Mouse (Mus musculus): ENCODE measurements around the gene Atp2b4. TPM values are rescaled to one million over a fixed set of nuclear protein-coding genes. Genes with fewer than 3 reads are reported as not detected.
A peak's percentile ranks its signal among the peaks of the same experiment; 100 is the strongest.
"Not testable (repeated sequence)": the region's sequence is repeated elsewhere in the genome, so short reads cannot be mapped to it uniquely, and the experiment has no call there.

The Atp2b4 gene
- total RNA-seq, 4 experiments from 2014 or later, result 85.7 to 102 (median 91.8) TPM

DNA sequence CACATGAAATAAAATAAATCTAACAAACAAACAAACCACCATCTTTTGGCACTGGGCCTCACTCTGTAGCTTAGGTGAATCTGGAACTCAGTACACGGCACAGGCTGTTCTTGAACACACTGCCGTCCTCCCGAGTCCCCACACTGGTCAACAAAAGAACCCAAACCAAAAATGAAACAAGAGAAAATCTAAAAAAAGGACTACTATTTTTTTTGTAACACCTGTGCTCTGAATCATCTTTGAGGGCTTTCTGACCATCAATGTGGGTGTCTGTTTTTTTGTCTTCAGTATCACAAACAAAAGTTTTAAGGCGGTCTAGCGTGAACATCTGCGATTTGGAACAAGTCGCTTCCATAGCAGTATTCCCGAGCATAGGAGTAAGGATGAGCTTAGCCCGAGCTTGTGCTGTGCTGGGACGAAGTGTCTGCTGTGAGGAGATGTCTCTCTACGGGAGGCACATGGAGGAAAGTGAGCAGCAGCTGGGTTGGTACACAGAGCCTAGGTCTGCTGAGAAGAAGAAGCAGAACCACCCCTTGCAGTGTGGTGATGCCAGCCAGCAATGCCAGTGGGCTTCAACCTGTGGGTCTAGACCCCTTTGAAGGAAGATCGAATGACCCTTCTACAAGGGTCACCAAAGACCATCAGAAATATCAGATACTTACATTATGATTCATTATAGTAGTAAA lies 102.8 kb downstream of the Atp2b4 start:
- DNase-seq (ENCODE audit: low spot score in 2 of 2), result no peak

DNA sequence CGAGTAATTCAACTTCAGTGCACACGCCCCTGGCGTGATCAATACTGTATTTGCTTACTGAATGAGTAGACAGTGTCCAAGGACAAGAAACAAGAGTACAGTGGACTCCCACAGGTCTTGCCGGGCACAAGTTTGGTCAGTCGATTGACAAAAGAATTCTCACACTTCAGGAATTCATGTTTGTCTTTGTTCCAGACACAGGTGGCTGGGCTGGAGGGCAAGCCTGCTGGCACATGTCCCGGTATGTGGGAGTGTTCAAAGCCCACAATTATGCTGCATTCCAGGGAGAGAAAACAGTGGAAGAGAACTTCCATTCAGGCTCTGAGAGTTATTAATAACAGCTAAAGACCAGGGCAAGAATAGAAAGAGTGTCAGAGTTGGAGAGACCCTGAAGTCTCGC lies 104.9 kb downstream of the Atp2b4 start:
- DNase-seq (ENCODE audit: low spot score in 2 of 2), result peak in 1 of 2 experiments; percentile 10

DNA sequence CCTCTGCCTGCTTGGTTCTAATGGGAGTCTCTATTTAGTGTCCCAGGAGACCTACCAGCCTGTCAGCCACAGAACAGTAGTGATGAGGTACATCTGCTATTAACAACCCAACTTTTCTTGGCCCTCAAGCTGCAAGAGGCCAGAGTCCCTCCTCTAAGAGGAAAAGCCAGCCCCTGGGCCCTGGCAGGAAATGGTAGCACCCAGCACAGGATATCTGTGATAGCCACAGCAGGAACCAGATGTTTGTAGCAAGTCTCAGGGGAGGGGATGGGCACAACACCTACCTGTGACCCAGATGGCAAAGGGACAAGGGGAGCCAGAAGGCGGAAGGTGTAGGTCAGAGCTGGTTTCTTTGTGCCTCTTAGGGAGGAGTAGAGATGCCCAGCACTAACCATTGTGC lies 106.0 kb downstream of the Atp2b4 start:
- DNase-seq (ENCODE audit: low spot score in 2 of 2), result no peak

DNA sequence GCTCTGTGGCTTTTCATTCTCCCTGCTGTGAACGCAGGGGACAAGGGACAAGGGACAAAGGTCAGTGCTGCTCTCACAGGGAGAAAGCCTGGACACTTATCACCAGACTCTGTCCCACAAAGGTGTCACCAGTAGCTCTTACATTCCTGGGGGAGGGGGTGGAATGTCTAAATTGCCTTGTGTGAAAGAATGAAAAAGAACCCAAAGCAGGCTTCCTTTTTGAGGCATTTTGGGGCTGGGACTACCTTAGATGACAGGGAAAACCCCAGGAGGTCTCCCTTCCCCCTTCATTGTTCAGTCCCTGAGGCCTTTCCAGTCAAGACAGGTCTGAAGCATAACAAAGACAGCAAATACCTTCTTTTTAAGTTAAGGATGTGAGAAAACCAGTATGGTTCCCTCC lies 106.5 kb downstream of the Atp2b4 start:
- DNase-seq (ENCODE audit: low spot score in 2 of 2), result no peak

DNA sequence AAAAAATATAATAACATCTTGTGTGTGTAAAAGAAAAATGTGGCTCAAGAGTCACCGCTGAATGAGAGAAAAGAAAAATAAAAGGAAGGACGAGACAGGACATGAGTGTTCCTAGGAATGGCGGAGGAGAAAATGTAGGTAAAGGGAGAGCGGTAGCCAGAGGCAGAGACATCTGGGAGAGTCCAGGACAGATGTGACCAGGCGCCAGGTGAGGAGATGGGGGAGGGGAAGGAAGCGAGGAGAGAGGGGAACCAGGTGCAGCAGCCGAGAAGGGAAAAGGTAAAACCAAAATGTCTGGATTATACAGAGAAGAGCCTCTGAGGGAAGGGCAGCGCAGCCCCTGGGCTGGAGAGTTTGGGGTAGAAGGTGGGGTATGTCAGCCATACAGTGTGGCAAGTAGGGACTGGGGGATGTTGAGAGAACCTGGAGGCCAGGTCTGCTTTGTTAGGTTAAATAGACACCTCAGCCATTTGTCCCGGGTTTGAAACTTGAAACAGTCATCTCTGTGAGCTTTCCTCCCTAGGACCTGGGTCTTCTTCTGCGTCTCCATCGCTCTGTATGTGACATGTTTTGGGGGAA lies 107.2 kb downstream of the Atp2b4 start:
- no peak for DNase-seq (ENCODE audit: low spot score in 2 of 2)

DNA sequence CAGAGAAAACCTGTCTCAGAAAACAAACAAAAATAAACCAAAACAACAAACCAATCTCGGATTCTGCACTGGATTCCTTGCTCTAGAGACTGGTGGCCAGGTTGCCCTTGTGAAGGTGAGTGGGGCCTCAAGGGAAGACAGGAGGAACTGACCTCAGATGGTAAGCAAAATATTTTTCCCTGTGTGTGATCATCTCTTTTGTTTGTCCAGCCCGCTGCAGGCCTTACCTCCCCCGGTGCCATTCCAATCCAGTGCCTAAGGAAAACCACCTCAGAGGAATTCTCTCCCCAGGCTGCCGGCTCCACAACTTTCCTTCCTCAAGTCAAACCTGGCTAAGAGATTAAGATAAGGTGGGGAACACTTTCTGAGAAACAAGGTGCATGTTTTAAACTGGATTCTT lies 108.6 kb downstream of the Atp2b4 start:
- DNase-seq (ENCODE audit: low spot score in 2 of 2), result no peak

DNA sequence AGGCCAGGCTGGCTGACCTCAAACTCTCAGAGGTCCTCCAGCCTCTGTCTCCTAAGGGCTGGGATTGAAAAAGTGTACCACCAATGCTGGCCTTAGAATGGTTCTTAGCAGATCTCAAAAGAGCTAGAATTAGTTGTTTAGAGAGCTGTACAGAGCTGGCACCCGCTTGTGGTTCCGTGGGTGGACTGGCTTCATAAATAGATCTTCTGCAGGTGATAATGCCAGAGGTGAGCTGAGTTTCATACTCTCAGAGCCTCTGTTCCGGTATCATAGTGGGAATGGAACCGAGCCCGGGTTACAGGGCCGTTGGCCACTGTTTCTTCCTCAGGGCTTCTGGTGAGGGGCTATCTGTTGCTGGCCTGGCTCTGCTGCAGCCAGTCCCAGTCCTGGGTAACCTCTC lies 109.8 kb downstream of the Atp2b4 start:
- no peak for DNase-seq (ENCODE audit: low spot score in 2 of 2)

DNA sequence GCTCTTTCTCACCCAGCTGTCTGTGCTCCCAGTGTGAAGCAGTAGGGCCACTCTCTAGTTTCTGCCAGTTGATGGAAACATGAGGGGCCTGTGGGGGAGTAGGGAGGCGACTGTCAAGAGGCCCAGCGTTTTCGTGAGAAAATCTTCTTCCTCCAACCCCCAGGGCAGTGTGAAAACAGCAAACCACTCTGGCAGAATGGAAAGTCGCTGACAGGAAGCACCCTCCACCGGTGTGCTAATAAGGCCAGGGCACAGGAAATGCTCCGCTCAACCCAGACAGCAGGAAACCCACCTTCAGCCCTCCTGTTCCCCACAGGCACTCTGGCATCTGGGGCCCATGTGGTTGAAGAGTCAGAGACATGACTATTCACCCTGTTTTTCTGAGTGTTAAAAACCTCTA lies 110.9 kb downstream of the Atp2b4 start, which contains the start of gene Lax1:
Gene Lax1 (minus strand): TSS at position 212 of the 400 bp plus-strand sequence.
- DNase-seq (ENCODE audit: low spot score in 2 of 2), result no peak

DNA sequence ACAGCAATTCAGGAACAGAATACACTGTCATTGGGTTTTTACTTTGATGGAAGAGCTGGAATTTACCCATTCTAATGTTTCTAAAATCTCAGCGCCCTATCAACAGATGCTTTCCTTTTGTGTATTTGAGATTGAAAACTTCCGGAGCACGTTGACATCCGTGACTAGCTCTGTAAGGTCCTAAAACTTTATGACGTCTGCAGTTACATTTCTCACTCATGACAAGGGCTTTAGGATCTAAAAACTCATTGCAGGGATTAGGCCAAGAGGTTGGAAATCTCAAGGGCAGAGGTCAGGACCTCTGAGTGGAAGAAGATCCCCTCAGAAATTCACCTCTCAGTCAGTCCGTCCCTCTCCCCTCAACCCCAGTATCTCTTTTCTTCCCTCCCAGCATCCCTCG lies 112.5 kb downstream of the Atp2b4 start:
- no peak for DNase-seq (ENCODE audit: low spot score in 2 of 2)

DNA sequence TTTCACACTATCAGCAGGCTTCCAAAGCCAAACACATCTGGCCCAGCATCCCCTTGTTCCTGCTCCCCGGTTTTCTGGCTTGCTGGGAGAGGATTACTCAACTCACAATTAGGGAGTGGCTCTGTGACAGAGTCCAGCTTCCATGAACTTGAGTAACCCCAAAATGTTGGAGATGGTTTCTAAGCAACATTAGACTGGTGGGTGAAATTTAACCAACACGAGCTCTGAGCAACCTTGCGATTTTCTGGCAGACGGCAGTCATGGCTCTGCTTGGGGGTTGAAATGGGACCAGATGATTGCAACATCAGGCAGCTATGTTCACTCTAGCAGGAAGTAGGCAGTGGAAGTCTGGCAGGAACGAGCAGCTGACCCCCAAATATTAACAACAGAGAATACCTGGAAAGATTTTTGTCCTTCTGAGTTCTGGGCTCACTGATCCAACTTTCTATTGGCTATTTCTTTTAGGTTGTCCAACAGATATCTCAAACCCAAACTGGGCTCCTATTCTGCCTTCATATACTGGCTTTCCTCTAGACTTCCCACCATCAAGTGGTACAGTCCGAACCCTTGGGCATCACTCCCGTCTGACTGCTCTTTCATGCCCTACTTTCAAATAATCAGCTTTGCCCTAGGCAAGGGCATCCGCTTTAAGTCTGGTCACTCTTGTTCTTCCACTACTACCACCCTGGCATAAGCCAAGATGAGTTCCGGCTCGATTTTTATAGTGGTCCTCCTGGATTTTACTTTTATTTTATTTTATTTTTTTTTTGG lies 114.9 kb downstream of the Atp2b4 start:
- peak; percentile 19 to 24 for DNase-seq (ENCODE audit: low spot score in 2 of 2)

DNA sequence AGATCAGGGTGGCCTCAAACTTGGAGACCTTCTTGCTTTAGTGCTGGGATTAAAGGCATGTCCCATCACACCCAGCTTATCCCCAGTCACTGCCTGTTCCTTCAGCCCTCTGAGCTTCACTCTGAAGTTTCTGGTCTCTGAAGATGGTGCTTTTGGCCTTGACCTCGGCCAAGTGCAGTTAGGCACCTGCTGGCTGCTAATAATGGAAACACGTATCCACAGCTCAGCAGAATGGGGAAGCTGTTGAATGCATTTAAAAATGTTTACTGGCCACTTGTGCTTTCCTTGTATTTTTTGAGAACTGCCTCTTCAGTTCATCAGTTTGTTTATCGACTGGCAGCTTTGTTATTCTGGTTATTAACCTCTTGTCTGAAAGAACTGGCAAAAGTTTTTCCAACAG lies 129.0 kb downstream of the Atp2b4 start:
- no peak for DNase-seq (ENCODE audit: low spot score in 2 of 2)

DNA sequence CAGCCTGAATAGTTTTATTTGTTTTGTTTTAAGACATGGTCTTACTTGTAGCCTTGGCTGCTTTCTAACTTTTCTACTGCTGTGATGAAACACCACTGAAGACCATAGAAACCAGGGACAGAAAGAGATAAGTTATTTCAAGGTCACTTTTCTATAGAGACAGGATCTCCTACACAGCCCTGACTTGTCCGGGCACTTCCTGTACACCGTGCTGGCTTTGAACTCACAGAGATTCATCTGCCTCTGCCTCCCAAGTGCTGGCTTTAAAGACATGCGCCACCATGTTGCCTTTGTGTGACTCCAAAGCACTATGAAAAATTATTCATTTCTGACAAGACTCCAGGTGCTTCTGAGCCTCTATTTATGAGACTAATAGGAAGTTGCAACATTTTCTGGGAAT lies 129.6 kb downstream of the Atp2b4 start:
- no peak for DNase-seq (ENCODE audit: low spot score in 2 of 2)

DNA sequence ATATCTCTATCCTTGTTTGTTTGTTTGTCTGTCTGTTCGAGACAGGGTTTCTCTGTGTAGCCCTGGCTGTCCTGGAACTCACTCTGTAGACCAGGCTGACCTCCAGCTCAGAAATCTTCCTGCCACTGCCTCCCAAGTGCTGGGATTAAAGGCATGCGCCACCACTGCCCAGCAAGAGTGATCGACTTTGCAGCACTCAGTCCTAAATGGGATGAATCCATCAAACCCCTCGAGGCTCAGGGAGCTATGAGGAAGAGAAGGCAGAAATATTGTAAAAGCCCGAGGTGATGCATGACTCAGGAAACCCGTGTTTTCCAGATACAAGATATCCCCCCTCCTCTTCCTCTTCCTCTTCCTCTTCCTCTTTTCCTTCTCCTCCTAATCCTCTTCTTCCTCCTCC lies 130.1 kb downstream of the Atp2b4 start:
- no peak for DNase-seq (ENCODE audit: low spot score in 2 of 2)

DNA sequence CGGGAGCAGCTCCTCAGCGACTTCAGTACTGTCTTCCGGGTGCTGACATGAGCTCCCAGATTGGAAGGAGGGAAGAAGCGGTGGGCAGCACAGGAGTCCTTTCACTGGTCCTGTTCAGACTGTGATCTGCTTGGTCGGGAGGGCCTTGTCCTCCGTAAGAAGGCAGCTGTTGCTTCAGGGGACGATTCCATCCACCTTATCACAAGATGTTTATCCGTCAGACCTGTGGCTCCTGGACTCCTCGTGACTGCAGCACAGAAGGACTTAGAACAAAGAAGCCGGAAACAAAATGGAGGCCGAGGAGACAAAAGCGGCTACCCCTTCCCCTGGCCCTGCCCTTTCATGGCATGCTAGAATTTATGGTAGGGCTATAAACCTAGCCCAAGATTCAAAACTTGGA lies 130.7 kb downstream of the Atp2b4 start:
- no peak for DNase-seq (ENCODE audit: low spot score in 2 of 2)

DNA sequence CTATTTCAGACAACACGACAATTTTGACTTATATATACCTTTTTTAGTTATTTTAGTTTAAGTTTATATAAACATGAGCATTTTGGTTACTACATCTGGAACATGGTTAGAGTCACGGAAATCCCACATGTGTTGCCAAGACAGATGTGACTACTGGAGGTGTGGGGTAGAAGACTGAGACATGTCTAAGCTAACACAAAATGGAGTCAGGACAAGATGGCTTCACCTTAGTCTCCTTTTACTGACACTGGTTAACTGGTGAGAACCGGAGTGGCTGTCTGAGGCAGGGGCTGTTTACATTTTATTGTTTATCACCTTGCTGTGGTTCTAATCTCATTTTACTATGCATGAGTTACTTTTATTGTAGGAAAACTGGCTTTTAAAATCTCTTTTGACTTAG lies 132.2 kb downstream of the Atp2b4 start:
- DNase-seq (ENCODE audit: low spot score in 2 of 2), result no peak

DNA sequence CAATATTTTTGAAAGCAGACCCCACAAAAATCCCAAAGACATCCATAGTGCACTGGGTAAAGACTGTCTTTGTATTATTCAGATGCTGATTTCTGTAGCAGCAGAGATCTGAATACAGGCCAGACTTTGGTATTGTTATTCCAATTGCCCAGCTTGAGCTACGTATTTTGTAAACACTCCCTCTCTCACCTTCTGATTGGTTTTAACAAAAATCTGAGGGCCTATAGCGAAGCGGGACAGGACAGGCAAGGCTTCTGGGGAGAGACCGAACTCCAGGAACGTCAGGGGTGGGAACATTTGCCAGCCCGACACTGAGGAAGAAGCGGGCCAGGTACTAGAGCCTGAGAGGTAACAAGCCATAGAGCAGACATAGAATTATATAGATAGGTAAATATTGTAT lies 133.1 kb downstream of the Atp2b4 start:
- DNase-seq (ENCODE audit: low spot score in 2 of 2), result no peak

DNA sequence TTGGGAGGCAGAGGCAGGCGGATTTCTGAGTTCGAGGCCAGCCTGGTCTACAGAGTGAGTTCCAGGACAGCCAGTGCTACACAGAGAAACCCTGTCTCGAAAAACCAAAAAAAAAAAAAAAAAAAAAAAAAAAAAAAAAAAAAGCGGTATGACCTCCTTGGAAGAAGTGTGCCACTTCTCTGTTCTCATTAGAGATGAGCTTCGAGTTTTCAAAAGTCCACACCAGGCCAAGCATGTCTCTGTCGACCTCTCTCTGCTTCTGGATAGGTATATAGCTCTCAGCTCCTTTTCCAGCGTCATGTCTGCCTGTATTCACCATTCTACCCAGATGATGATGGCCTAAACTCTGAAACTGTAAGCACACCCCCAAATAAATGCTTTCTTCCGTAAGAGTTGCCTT lies 135.1 kb downstream of the Atp2b4 start:
- DNase-seq (ENCODE audit: low spot score in 2 of 2), result not testable (repeated sequence)

DNA sequence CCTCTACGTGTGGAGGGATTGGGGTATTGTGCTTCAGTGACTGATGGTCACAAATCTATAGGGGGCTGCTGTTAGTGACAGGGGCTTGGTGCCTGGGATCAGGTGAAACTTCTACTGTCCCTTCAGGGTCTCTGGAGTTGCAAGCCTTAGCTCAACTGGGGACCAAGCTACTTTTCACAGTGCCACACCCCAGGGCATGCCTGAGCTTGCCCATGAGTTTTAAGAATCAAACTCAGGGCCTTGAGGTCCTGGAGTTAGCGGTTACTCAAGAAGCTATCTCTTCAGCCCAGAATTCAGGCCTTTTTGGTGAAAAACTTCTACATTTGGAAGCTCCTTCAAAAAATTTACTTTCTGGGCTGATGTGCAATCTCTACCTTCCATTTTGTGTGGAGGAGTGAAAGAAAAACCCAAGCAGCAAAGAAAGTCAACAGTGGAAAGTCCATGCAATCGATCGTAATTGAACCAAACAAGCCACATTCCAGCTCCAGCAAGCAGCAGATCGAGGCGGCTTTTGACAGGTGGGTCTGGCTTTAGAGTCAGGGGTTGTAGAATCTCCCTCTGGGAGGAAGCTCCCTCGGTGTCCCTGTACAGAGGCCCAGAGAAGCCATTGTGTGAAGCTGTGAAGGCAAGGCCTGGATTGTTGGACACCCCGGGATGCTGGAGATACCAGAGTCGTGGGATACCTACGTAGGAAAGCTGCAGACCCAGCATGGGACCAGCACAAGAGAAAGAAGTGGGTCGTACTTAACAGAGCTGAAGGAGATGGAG lies 136.5 kb downstream of the Atp2b4 start:
- DNase-seq (ENCODE audit: low spot score in 2 of 2), result no peak

DNA sequence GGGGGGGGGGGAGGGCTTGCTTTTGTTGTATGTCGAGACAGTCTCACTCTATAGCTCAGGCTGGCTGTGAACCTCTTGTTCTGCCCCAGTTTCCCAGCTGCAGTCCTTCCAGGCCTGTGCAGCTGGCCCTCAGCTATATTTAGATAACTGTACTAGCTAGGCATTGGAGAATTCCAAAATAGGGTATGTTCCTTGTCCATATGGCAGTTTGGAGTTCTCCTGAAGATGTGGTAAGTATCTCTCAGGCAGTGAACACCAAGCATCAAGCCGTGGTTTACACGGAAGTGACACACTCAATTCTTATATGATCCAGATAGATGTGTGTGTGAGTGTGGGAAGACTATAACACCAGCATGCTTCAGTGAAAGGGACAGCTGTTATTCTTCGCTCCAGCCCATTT lies 137.4 kb downstream of the Atp2b4 start:
- no peak for DNase-seq (ENCODE audit: low spot score in 2 of 2)

DNA sequence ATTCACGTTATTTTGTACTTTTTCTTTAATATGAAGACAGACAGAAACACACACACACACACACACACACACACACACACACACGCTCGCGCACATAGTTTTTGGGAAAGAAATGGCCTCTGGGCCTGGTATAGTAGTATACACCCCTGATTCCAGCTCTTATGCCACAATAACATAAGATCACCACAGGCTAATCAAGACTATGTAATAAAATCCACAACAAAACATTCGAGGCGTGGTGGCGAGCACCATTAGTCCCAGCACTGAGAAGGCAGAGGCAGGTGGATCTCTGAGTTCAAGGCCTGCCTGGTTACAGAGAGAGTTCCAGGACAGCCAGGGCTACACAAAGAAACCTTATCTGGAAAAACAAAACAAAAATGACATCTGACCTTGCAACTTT lies 137.9 kb downstream of the Atp2b4 start:
- no peak for DNase-seq (ENCODE audit: low spot score in 2 of 2)

DNA sequence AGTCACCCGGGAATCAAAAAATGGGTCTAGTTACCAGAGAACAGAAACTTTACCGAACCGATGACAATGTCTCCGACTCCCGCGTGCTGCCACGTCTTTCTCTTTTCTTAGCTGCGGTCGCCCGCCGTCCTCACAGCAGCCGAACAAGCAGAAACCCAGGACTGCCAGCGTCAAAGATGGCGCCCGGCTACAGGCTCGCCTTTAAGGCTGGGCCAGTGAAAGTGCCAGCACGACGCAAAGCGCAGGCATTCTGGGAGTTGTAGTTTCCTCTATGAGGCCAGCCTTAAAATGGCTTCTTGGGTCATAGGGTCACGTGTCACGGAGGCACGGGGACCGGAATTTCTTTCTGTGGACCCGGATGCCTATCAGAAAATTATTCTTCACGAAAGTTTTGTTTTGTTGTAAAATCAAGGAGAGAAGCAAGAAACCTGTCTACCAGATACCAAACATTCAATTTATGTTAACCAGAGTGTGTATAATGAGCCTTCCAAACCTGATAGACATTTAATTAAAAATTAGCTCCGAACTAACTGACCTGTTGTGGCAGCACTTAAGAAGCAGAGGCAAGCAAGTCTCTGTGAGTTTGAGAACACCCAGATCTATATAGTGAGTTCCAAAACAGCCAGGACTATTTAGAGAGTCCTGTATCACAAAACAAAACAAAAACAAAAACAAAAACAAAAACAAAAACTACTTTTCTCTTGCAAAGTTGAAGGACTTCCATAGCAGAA lies 139.5 kb downstream of the Atp2b4 start, which contains the start of gene Gm38394:
Gene Gm38394 (minus strand): TSS at position 116 of the 731 bp plus-strand sequence.
- peak; percentile 92 to 93 for DNase-seq (ENCODE audit: low spot score in 2 of 2)

Measured in layer of hippocampus, adult 8-10 months (tissue).